Mouse (Mus musculus) cortical plate, adult 2 months (tissue): ENCODE data around the gene Irf2.

Source experiments
- CTCF ChIP-seq: fragments of 200-500 bp; IDR thresholded peaks from 2 replicates; pipeline ENCODE4 v1.5.1; 2011; ENCODE audit warnings: mild to moderate bottlenecking, control low read depth, low read length; ENCODE audit not compliant: insufficient read depth; ENCODE audit errors: extremely low read depth
- POLR2A ChIP-seq: fragments of 200-500 bp; IDR thresholded peaks from 2 replicates; pipeline ENCODE4 v1.6.1; 2011; ENCODE audit warnings: mild to moderate bottlenecking, low read length, control low read depth; ENCODE audit not compliant: insufficient read depth; ENCODE audit errors: extremely low read depth

DNA sequence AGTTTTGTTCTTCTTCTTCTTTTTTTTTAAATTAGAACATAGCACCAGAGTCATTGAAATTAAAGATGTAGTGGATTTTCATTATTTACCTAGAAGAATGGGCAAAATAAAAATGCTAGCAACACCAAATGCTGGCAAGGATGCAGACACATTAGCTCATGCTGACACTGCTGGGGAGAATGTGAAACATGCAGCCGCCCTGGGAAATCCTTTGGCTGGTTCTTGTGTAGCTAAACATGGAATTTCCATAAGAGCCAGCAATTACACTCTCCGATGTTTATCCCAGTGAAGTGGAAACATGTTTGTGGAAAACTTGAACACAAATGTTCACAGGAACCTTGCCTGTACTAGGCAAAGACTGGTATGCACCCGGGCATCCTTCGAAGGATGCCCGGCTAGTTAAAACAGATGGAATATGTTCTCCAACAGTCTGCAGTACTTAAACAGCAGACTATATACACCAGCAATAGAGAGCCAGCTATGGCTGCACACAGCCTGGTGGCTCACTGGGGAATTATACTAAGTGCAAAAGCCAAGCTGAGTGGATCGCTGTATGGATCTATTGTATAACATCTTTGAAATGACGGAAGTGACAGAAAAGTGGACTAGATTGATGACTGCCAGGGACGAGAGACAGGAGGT lies 96.6 kb downstream of the Irf2 start:
- no peak for TF ChIP-seq CTCF
- no peak for TF ChIP-seq POLR2A
